Mouse (Mus musculus) CD8-positive naive resting alpha-beta T cell, adult 2 months (primary cell): ENCODE measurements at regions not wholly inside any gene's neighbourhood (a gene's known extent, or its start where the extent isn't known, plus 50 kb on each side); places are given as distances from the start of the nearest gene placed in this dataset.

Source experiments
- DNase-seq, 2 experiments: peaks; one replicate each; pipeline ENCODE4 v3.0.0; 2022; ENCODE audit warnings: low read depth in 2 of 2, low spot score in 2 of 2

DNA sequence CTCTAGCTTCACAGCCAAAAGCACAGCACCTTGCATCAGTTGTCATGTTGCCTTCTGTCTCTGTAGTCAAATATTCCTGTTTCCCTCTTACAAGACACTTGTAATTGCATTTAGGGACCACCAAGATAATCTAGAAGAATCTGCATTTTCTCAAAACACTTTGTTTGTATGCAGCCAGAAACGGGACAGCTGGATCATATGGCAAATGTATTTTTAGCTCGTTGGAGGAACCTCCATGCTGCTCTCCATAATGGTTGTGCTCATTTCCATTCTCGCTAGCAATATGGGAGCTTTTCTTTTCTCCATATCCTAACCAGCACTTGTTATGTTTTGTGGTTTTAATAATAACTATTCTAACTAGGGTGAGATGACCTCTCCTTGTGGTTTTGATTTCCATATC is 313.3 kb upstream of the Vrk2 start:
- no peak for DNase-seq

DNA sequence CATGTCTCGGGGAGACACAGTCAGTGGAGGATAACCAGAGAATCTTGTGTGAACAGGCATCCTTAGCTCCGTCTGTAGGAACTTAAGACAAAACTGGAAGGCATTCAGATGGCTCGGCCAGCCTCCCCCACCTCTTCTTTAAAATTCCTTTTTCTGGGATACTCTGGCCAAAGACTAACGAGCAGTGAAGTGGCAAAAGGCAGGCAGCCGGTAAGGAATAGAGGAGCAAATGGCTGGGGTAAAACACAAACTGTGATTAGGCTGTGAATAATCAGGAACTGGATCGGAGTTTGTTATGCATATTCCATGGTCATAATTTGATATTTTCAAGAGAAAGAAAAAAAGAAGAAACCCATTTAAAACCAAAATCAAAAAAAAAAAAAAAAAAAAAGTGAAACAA is 287.8 kb upstream of the Vrk2 start:
- DNase-seq, result no peak
